ENCODE assay signal across 11 mouse cellular contexts in genomic region chr14:7863871-7864505, GRCm38 (mm10). TPM values are rescaled to one million over a fixed set of nuclear protein-coding genes. Genes with fewer than 3 reads are reported as not detected.
DNase-seq lines count a peak whose midpoint lies in the region; ATAC-seq lines count a peak whose summit lies in the region.
"Had no signal": no experiment of that assay in that cellular context is flagged by ENCODE, and none has a peak within 500 bp of the region (broad histone marks: within the 10 kb centered on the region; RNA-seq: fewer than 3 reads in every experiment).

No protein-coding gene starts in this region.

- no peak for DNase-seq in cerebellum, postnatal 4 days (ENCODE audit: low spot score in 2 of 2)
- DNase-seq in kidney, adult 18-20 months: peak; percentile 23
- no peak for DNase-seq in kidney, adult 11 months
- no peak for DNase-seq in midbrain, embryonic 10.5 days (ENCODE audit: low spot score)
- DNase-seq: adrenal gland, adult 2 months; spleen, adult 18-20 months had no signal

- H3K36me3 ChIP-seq in intestine, embryonic 15.5 days: no peaks in the 10 kb centered on the region
- peaks cover 16% of the 10 kb centered on the region for H3K36me3 ChIP-seq in limb, embryonic 15.5 days
- H3K36me3 ChIP-seq in midbrain, embryonic 10.5 days: peaks cover 8% of the 10 kb centered on the region; the same call in 1 of the 2 replicates

- H3K9ac ChIP-seq in intestine, embryonic 15.5 days: no peak overlapping the region
- H3K9ac ChIP-seq in limb, embryonic 15.5 days: no peak overlapping the region

- H3K4me2 ChIP-seq in intestine, embryonic 15.5 days (replicated peaks): no peak overlapping the region
- H3K4me2 ChIP-seq in limb, embryonic 15.5 days: no peak overlapping the region

- no peaks in the 10 kb centered on the region for H3K27me3 ChIP-seq in intestine, embryonic 15.5 days (replicated peaks)
- H3K27me3 ChIP-seq in limb, embryonic 15.5 days: no peaks in the 10 kb centered on the region
- H3K27me3 ChIP-seq in midbrain, embryonic 10.5 days (ENCODE audit: low read depth, poor library complexity, severe bottlenecking): no peaks in the 10 kb centered on the region

- peak overlapping the region; percentile 51; the same call in 1 of the 2 replicates for H3K27ac ChIP-seq in intestine, embryonic 15.5 days
- H3K27ac ChIP-seq in limb, embryonic 15.5 days: peak overlapping the region; percentile 74
- no peak overlapping the region for H3K27ac ChIP-seq in midbrain, embryonic 10.5 days (replicated peaks)

- ATAC-seq in cerebellum, adult (ENCODE audit: insufficient number of reproducible peaks, low FRiP score, low TSS enrichment): peak; percentile 43; the same call in 1 of the 2 replicates
- peak; percentile 61 for ATAC-seq in intestine, embryonic 15.5 days
- ATAC-seq in limb, embryonic 15.5 days (ENCODE audit: insufficient number of reproducible peaks, low FRiP score, low TSS enrichment, low read depth): peak; percentile 73
- ATAC-seq in activated CD4-positive, CD25-positive, alpha-beta regulatory T cell, adult 4 months: no peak
- ATAC-seq: lung, postnatal 0 days had no signal

- peaks cover 9% of the 10 kb centered on the region; the same call in 1 of the 2 replicates for H3K4me1 ChIP-seq in intestine, embryonic 15.5 days (replicated peaks)
- H3K4me1 ChIP-seq in limb, embryonic 15.5 days: peaks cover 37% of the 10 kb centered on the region
- H3K4me1 ChIP-seq in midbrain, embryonic 10.5 days: peaks cover 4% of the 10 kb centered on the region; the same call in 1 of the 2 replicates

- no peaks in the 10 kb centered on the region for H3K9me3 ChIP-seq in intestine, embryonic 15.5 days
- no peaks in the 10 kb centered on the region for H3K9me3 ChIP-seq in limb, embryonic 15.5 days
- H3K9me3 ChIP-seq in midbrain, embryonic 10.5 days (replicated peaks): no peaks in the 10 kb centered on the region

- WGBS in intestine, embryonic 15.5 days: 59% methylated on average over 9 of the region's 9 CpGs
- WGBS in limb, embryonic 15.5 days: 20% methylated on average over 9 of the region's 9 CpGs
- 87% methylated on average over 9 of the region's 9 CpGs for WGBS in midbrain, embryonic 10.5 days

- H3K4me3 ChIP-seq in intestine, embryonic 15.5 days (replicated peaks): no peak overlapping the region
- H3K4me3 ChIP-seq in limb, embryonic 15.5 days: no peak overlapping the region
- H3K4me3 ChIP-seq in midbrain, embryonic 10.5 days: no peak overlapping the region

RNA-seq across cellular contexts. Expression of gene Flnb, which starts 46.2 kb away (rescaled TPM):
- polyA plus RNA-seq in intestine, embryonic 15.5 days (2015; fragmentation: Nextera tagmentation; extraction: Ambion mirVana): 17.4 and 18.4 TPM in 2 replicates
- 27.6 and 33.0 TPM in 2 replicates for polyA plus RNA-seq in limb, embryonic 15.5 days (2015; fragmentation: Nextera tagmentation; extraction: Ambion mirVana)
- 1 to 10 TPM; 5.1 to 6.6 TPM for polyA plus RNA-seq in activated CD4-positive, CD25-positive, alpha-beta regulatory T cell, adult 4 months (2017; shearing (Covaris generic))
- 13.8 and 17.0 TPM in 2 replicates for polyA plus RNA-seq in midbrain, embryonic 10.5 days (2016; fragmentation: Nextera tagmentation; extraction: Ambion mirVana)
